Mouse (Mus musculus) layer of hippocampus, adult 9-11 months (tissue): ENCODE measurements at regions not wholly inside any gene's neighbourhood (a gene's known extent, or its start where the extent isn't known, plus 50 kb on each side); places are given as distances from the start of the nearest gene placed in this dataset.

Experiments
- DNase-seq: peaks from one replicate; pipeline ENCODE4 v3.0.0; 2022

- no peak for DNase-seq
Observed at GRCm38 (mm10) chr10:37079535-37079934, 59.2 kb downstream of the Marcks start.

- DNase-seq = peak; percentile 47
Observed at GRCm38 (mm10) chr10:37078439-37078838, 60.3 kb downstream of the Marcks start.

GRCm38 (mm10) chr10:37077741-37078140, 61.0 kb downstream of the Marcks start:
- no peak for DNase-seq

GRCm38 (mm10) chr10:37072834-37073233, 65.9 kb downstream of the Marcks start:
- peak; percentile 66 for DNase-seq

- DNase-seq = no peak
Observed at GRCm38 (mm10) chr10:37072061-37072460, 66.7 kb downstream of the Marcks start.

- DNase-seq = no peak
Observed at GRCm38 (mm10) chr10:37071420-37071819, 67.3 kb downstream of the Marcks start.
